Mouse (Mus musculus) liver, embryonic 15.5 days (tissue): ENCODE data around the gene Specc1. TPM values are rescaled to one million over a fixed set of nuclear protein-coding genes. Genes with fewer than 3 reads are reported as not detected.

Experiments
- ATAC-seq: fragments of 200-750 bp; cut with Nextera tagmentation; 2 replicates; pipeline ENCODE4 v1.8.0; 2017; ENCODE audit warnings: moderate number of reproducible peaks, mild to moderate bottlenecking, moderate library complexity; ENCODE audit not compliant: insufficient read depth
- H3K27ac ChIP-seq: fragments of 300-500 bp; sonication (generic); replicated peaks from 2 replicates; pipeline ENCODE4 v1.5.1; 2015; ENCODE audit warnings: mild to moderate bottlenecking, inconsistent platforms
- H3K27me3 ChIP-seq: fragments of 300-500 bp; sonication (generic); 2 replicates; pipeline ENCODE4 v1.6.1; 2015; ENCODE audit warnings: mild to moderate bottlenecking, inconsistent platforms
- H3K36me3 ChIP-seq: fragments of 300-500 bp; sonication (generic); replicated peaks from 2 replicates; pipeline ENCODE4 v1.6.1; 2015; ENCODE audit warnings: moderate library complexity, mild to moderate bottlenecking, inconsistent platforms
- H3K4me1 ChIP-seq: fragments of 300-500 bp; sonication (generic); replicated peaks from 2 replicates; pipeline ENCODE4 v1.6.1; 2015; ENCODE audit warnings: inconsistent platforms
- H3K4me2 ChIP-seq: fragments of 300-500 bp; sonication (generic); 2 replicates; pipeline ENCODE4 v1.6.1; 2015; ENCODE audit warnings: moderate library complexity, mild to moderate bottlenecking, inconsistent platforms
- H3K4me3 ChIP-seq: fragments of 300-500 bp; sonication (generic); replicated peaks from 2 replicates; pipeline ENCODE4 v1.5.1; 2015; ENCODE audit warnings: mild to moderate bottlenecking, inconsistent platforms
- H3K9ac ChIP-seq: fragments of 300-500 bp; sonication (generic); 2 replicates; pipeline ENCODE4 v1.6.1; 2015; ENCODE audit warnings: moderate library complexity, mild to moderate bottlenecking, inconsistent platforms
- H3K9me3 ChIP-seq: fragments of 300-500 bp; sonication (generic); replicated peaks from 2 replicates; pipeline ENCODE4 v1.6.1; 2016; ENCODE audit warnings: inconsistent platforms
- WGBS: fragments of 180-500 bp; shearing (Covaris S2); methylation state at CpG from one replicate; pipeline ENCODE4 v1.1.7; 2015; ENCODE audit warnings: mixed read lengths; ENCODE audit not compliant: insufficient replicate concordance; 5-methylcytosine and 5-hydroxymethylcytosine counted together
- polyA plus RNA-seq: library from polyadenylated mRNA; unstranded; fragments of >200 nt; fragmentation: Nextera tagmentation; extraction: Ambion mirVana; gene quantifications from 2 replicates; pipeline ENCODE4 v1.2.1, GENCODE M21; 2015

Gene Specc1
- polyA plus RNA-seq, 1 experiment from 2014 or later = 54.4 TPM

- peaks cover 65% of the 10 kb centered on the region for H3K36me3 ChIP-seq
- no peak overlapping the region; the same call in 1 of the 2 replicates for H3K4me3 ChIP-seq
- WGBS = 24% methylated on average over 3 of the region's 3 CpGs
- H3K27ac ChIP-seq = peak overlapping the region; percentile 71
- H3K9ac ChIP-seq = no peak overlapping the region; the same call in 1 of the 2 replicates
- peak; percentile 87 for ATAC-seq
- no peaks in the 10 kb centered on the region for H3K27me3 ChIP-seq
- H3K4me1 ChIP-seq = peaks cover 55% of the 10 kb centered on the region
- peak overlapping the region; percentile 50 for H3K4me2 ChIP-seq
- no peaks in the 10 kb centered on the region for H3K9me3 ChIP-seq
Observed at GRCm38 (mm10) chr11:62164357-62164756, 207.8 kb downstream of the Specc1 start.

- H3K9me3 ChIP-seq = no peaks in the 10 kb centered on the region
- H3K9ac ChIP-seq = no peak overlapping the region
- WGBS = 36% methylated on average over 3 of the region's 3 CpGs
- no peak overlapping the region for H3K4me3 ChIP-seq
- H3K4me2 ChIP-seq = no peak overlapping the region
- peaks cover 78% of the 10 kb centered on the region for H3K36me3 ChIP-seq
- H3K27ac ChIP-seq = no peak overlapping the region
- H3K27me3 ChIP-seq = no peaks in the 10 kb centered on the region
- H3K4me1 ChIP-seq = peaks cover 40% of the 10 kb centered on the region
- ATAC-seq = no peak
Observed at GRCm38 (mm10) chr11:62166503-62166902, 209.9 kb downstream of the Specc1 start.

- Histone ChIP-seq H3K9ac (no peak overlapping the region), H3K4me3 (no peak overlapping the region), H3K9me3 (no peaks in the 10 kb centered on the region), H3K4me2 (no peak overlapping the region), H3K4me1 (peaks cover 35% of the 10 kb centered on the region), H3K36me3 (peaks cover 70% of the 10 kb centered on the region), H3K27ac (no peak overlapping the region), H3K27me3 (no peaks in the 10 kb centered on the region)
- no peak for ATAC-seq
- WGBS = 86% methylated on average over 3 of the region's 3 CpGs
Observed at GRCm38 (mm10) chr11:62168146-62168545, 211.6 kb downstream of the Specc1 start.

GRCm38 (mm10) chr11:62177395-62178113, 221.0 kb downstream of the Specc1 start:
- no peak overlapping the region for H3K9ac ChIP-seq
- H3K4me1 ChIP-seq = no peaks in the 10 kb centered on the region
- no peak overlapping the region for H3K4me3 ChIP-seq
- peak; percentile 47; the same call in 1 of the 2 replicates for ATAC-seq
- no peak overlapping the region for H3K27ac ChIP-seq
- H3K4me2 ChIP-seq = no peak overlapping the region
- peaks cover 13% of the 10 kb centered on the region; the same call in 1 of the 2 replicates for H3K36me3 ChIP-seq
- WGBS = 71% methylated on average over 10 of the region's 10 CpGs
- H3K27me3 ChIP-seq = no peaks in the 10 kb centered on the region
- no peaks in the 10 kb centered on the region for H3K9me3 ChIP-seq

GRCm38 (mm10) chr11:62180791-62181190, 224.2 kb downstream of the Specc1 start:
- H3K9ac ChIP-seq = no peak overlapping the region
- H3K4me3 ChIP-seq = no peak overlapping the region
- 0 out of 2 replicates have a peak, but pooled peaks cover 9% of the 10 kb centered on the region for H3K36me3 ChIP-seq
- H3K27ac ChIP-seq = no peak overlapping the region
- no peaks in the 10 kb centered on the region for H3K4me1 ChIP-seq
- H3K9me3 ChIP-seq = no peaks in the 10 kb centered on the region
- no peak overlapping the region for H3K4me2 ChIP-seq
- no peaks in the 10 kb centered on the region for H3K27me3 ChIP-seq
- no peak for ATAC-seq
- 83% methylated on average over 6 of the region's 6 CpGs for WGBS

- H3K4me3 ChIP-seq = no peak overlapping the region
- no peaks in the 10 kb centered on the region for H3K27me3 ChIP-seq
- H3K36me3 ChIP-seq = 0 out of 2 replicates have a peak, but pooled peaks cover 11% of the 10 kb centered on the region
- no peak overlapping the region for H3K9ac ChIP-seq
- whole genome bisulfite sequencing = 52% methylated on average over 4 of the region's 4 CpGs
- H3K4me1 ChIP-seq = no peaks in the 10 kb centered on the region
- H3K9me3 ChIP-seq = no peaks in the 10 kb centered on the region
- H3K27ac ChIP-seq = no peak overlapping the region
- ATAC-seq = no peak
- H3K4me2 ChIP-seq = no peak overlapping the region
Observed at GRCm38 (mm10) chr11:62184900-62185299, 228.3 kb downstream of the Specc1 start.

- ATAC-seq = no peak
- Histone ChIP-seq H3K4me1 (no peaks in the 10 kb centered on the region), H3K9ac (no peak overlapping the region), H3K27me3 (no peaks in the 10 kb centered on the region), H3K4me2 (no peak overlapping the region), H3K36me3 (0 out of 2 replicates have a peak, but pooled peaks cover 4% of the 10 kb centered on the region), H3K4me3 (no peak overlapping the region), H3K9me3 (no peaks in the 10 kb centered on the region), H3K27ac (no peak overlapping the region)
- 67% methylated on average over 8 of the region's 8 CpGs for WGBS
Observed at GRCm38 (mm10) chr11:62187074-62187473, 230.5 kb downstream of the Specc1 start.

- Histone ChIP-seq H3K9ac (no peak overlapping the region), H3K4me1 (0 out of 2 replicates have a peak, but pooled peaks cover 3% of the 10 kb centered on the region), H3K4me2 (no peak overlapping the region), H3K27ac (no peak overlapping the region), H3K27me3 (no peaks in the 10 kb centered on the region), H3K9me3 (no peaks in the 10 kb centered on the region), H3K36me3 (peaks cover 3% of the 10 kb centered on the region; the same call in 1 of the 2 replicates), H3K4me3 (no peak overlapping the region)
- 51% methylated on average over 3 of the region's 3 CpGs for whole genome bisulfite sequencing
- ATAC-seq = no peak
Observed at GRCm38 (mm10) chr11:62192050-62192449, 235.5 kb downstream of the Specc1 start.

GRCm38 (mm10) chr11:62193116-62193515, 236.6 kb downstream of the Specc1 start:
- ATAC-seq = no peak
- H3K4me2 ChIP-seq = no peak overlapping the region
- no peaks in the 10 kb centered on the region for H3K9me3 ChIP-seq
- 0 out of 2 replicates have a peak, but pooled peaks cover 3% of the 10 kb centered on the region for H3K4me1 ChIP-seq
- no peak overlapping the region for H3K27ac ChIP-seq
- H3K27me3 ChIP-seq = no peaks in the 10 kb centered on the region
- no peaks in the 10 kb centered on the region; the same call in 1 of the 2 replicates for H3K36me3 ChIP-seq
- 88% methylated on average over 3 of the region's 3 CpGs for WGBS
- H3K4me3 ChIP-seq = no peak overlapping the region
- no peak overlapping the region for H3K9ac ChIP-seq

- H3K4me2 ChIP-seq = no peak overlapping the region
- no peak for ATAC-seq
- H3K27me3 ChIP-seq = no peaks in the 10 kb centered on the region
- H3K36me3 ChIP-seq = no peaks in the 10 kb centered on the region; the same call in 1 of the 2 replicates
- 0 out of 2 replicates have a peak, but pooled peaks cover 3% of the 10 kb centered on the region for H3K4me1 ChIP-seq
- no peak overlapping the region for H3K4me3 ChIP-seq
- H3K9me3 ChIP-seq = no peaks in the 10 kb centered on the region
- H3K27ac ChIP-seq = no peak overlapping the region
- H3K9ac ChIP-seq = no peak overlapping the region
Observed at GRCm38 (mm10) chr11:62194217-62194616, 237.7 kb downstream of the Specc1 start.

- WGBS = 66% methylated on average over 5 of the region's 5 CpGs
- H3K27ac ChIP-seq = no peak overlapping the region
- H3K27me3 ChIP-seq = no peaks in the 10 kb centered on the region
- H3K4me2 ChIP-seq = no peak overlapping the region
- H3K4me1 ChIP-seq = no peaks in the 10 kb centered on the region
- H3K4me3 ChIP-seq = no peak overlapping the region
- peaks cover 4% of the 10 kb centered on the region; the same call in 1 of the 2 replicates for H3K36me3 ChIP-seq
- H3K9me3 ChIP-seq = no peaks in the 10 kb centered on the region
- no peak overlapping the region for H3K9ac ChIP-seq
- ATAC-seq = no peak
Observed at GRCm38 (mm10) chr11:62200901-62201512, 244.4 kb downstream of the Specc1 start.
